Mouse (Mus musculus): ENCODE results near the gene Cbl. TPM values are rescaled to one million over a fixed set of nuclear protein-coding genes. Genes with fewer than 3 reads are reported as not detected.

Cbl gene
- polyA plus RNA-seq, 1 experiment from 2014 or later = 22.5 TPM

GRCm38 (mm10) chr9:44093612-44094503 lies 140.0 kb downstream of the Cbl start:
- Histone ChIP-seq H3K9me3 (no peaks in the 10 kb centered on the region), H3K9ac (0 out of 2 replicates have a peak overlapping the region, but pooled peaks have one; percentile 14), H3K36me3 (no peaks in the 10 kb centered on the region), H3K4me2 (peak overlapping the region; percentile 58), H3K27ac (replicated peaks) (no peak overlapping the region), H3K27me3 (no peaks in the 10 kb centered on the region), H3K4me3 (peak overlapping the region; percentile 29), H3K4me1 (replicated peaks) (peaks cover 13% of the 10 kb centered on the region)
- WGBS = 31% methylated on average over 24 of the region's 24 CpGs
- ATAC-seq (ENCODE audit: low FRiP score, low read depth) = no peak

Other genes starting within 250 kb of the Cbl start
- 7.2 and 8.2 TPM in 2 replicates for gene Thy1, start 190.7 kb downstream of the Cbl start, polyA plus RNA-seq (2015; fragmentation: Nextera tagmentation; extraction: Ambion mirVana)
- 12.2 and 15.2 TPM in 2 replicates for gene Usp2, start 167.0 kb downstream of the Cbl start, polyA plus RNA-seq (2015; fragmentation: Nextera tagmentation; extraction: Ambion mirVana)
- gene Mfrp, start 132.3 kb downstream of the Cbl start, polyA plus RNA-seq (2015; fragmentation: Nextera tagmentation; extraction: Ambion mirVana) = 0.13 and 0.35 TPM in 2 replicates
- gene C1qtnf5, start 126.8 kb downstream of the Cbl start, polyA plus RNA-seq (2015; fragmentation: Nextera tagmentation; extraction: Ambion mirVana) = 6.6 and 8.7 TPM in 2 replicates
- gene Gm49380, start 120.5 kb downstream of the Cbl start, polyA plus RNA-seq (2015; fragmentation: Nextera tagmentation; extraction: Ambion mirVana) = 0.13 TPM in 1 of 2 replicates, not detected in the other
- 33.9 and 37.4 TPM in 2 replicates for gene Rnf26, start 120.5 kb downstream of the Cbl start, polyA plus RNA-seq (2015; fragmentation: Nextera tagmentation; extraction: Ambion mirVana)
- 11.3 and 13.7 TPM in 2 replicates for gene Mcam, start 99.6 kb downstream of the Cbl start, polyA plus RNA-seq (2015; fragmentation: Nextera tagmentation; extraction: Ambion mirVana)
- not detected in 2 replicates for gene Ccdc153, start 6.6 kb upstream of the Cbl start, polyA plus RNA-seq (2015; fragmentation: Nextera tagmentation; extraction: Ambion mirVana)
- gene Pdzd3, start 17.4 kb upstream of the Cbl start, polyA plus RNA-seq (2015; fragmentation: Nextera tagmentation; extraction: Ambion mirVana) = 0.39 and 0.87 TPM in 2 replicates
- gene Nlrx1, start 34.5 kb upstream of the Cbl start, polyA plus RNA-seq (2015; fragmentation: Nextera tagmentation; extraction: Ambion mirVana) = 4.1 and 5.9 TPM in 2 replicates
- gene Abcg4, start 54.6 kb upstream of the Cbl start, polyA plus RNA-seq (2015; fragmentation: Nextera tagmentation; extraction: Ambion mirVana) = 28.7 and 32.1 TPM in 2 replicates
- 25.7 and 28.8 TPM in 2 replicates for gene Hinfp, start 71.6 kb upstream of the Cbl start, polyA plus RNA-seq (2015; fragmentation: Nextera tagmentation; extraction: Ambion mirVana)
- gene C2cd2l, start 86.2 kb upstream of the Cbl start, polyA plus RNA-seq (2015; fragmentation: Nextera tagmentation; extraction: Ambion mirVana) = 28.7 and 29.3 TPM in 2 replicates
- 37.5 and 38.7 TPM in 2 replicates for gene Dpagt1, start 92.0 kb upstream of the Cbl start, polyA plus RNA-seq (2015; fragmentation: Nextera tagmentation; extraction: Ambion mirVana)
- 133 and 149 TPM in 2 replicates for gene H2afx, start 100.6 kb upstream of the Cbl start, polyA plus RNA-seq (2015; fragmentation: Nextera tagmentation; extraction: Ambion mirVana)
- gene Hmbs, start 110.2 kb upstream of the Cbl start, polyA plus RNA-seq (2015; fragmentation: Nextera tagmentation; extraction: Ambion mirVana) = 64.8 and 64.9 TPM in 2 replicates
- 40.3 and 45.0 TPM in 2 replicates for gene Vps11, start 127.6 kb upstream of the Cbl start, polyA plus RNA-seq (2015; fragmentation: Nextera tagmentation; extraction: Ambion mirVana)
- 27.4 and 27.6 TPM in 2 replicates for gene Hyou1, start 145.4 kb upstream of the Cbl start, polyA plus RNA-seq (2015; fragmentation: Nextera tagmentation; extraction: Ambion mirVana)
- gene Slc37a4, start 162.8 kb upstream of the Cbl start, polyA plus RNA-seq (2015; fragmentation: Nextera tagmentation; extraction: Ambion mirVana) = 50.2 and 56.3 TPM in 2 replicates
- gene Rps25, start 173.1 kb upstream of the Cbl start, polyA plus RNA-seq (2015; fragmentation: Nextera tagmentation; extraction: Ambion mirVana) = 1,001 and 1,147 TPM in 2 replicates
- 287 and 295 TPM in 2 replicates for gene Trappc4, start 173.6 kb upstream of the Cbl start, polyA plus RNA-seq (2015; fragmentation: Nextera tagmentation; extraction: Ambion mirVana)
- 32.0 and 34.9 TPM in 2 replicates for gene Ccdc84, start 184.5 kb upstream of the Cbl start, polyA plus RNA-seq (2015; fragmentation: Nextera tagmentation; extraction: Ambion mirVana)
- not detected in 2 replicates for gene Foxr1, start 207.1 kb upstream of the Cbl start, polyA plus RNA-seq (2015; fragmentation: Nextera tagmentation; extraction: Ambion mirVana)
- not detected in 2 replicates for gene Upk2, start 220.9 kb upstream of the Cbl start, polyA plus RNA-seq (2015; fragmentation: Nextera tagmentation; extraction: Ambion mirVana)
- gene Bcl9l, start 248.8 kb upstream of the Cbl start, polyA plus RNA-seq (2015; fragmentation: Nextera tagmentation; extraction: Ambion mirVana) = 10.7 and 11.9 TPM in 2 replicates

Measured in hindbrain, embryonic 15.5 days (tissue).